Mouse (Mus musculus) splenic B cell, adult 2 months (primary cell): ENCODE data around the gene Farsb.

Experiments used
- DNase-seq: peaks from one replicate; pipeline ENCODE4 v3.0.0-alpha.2; 2011; ENCODE audit warnings: low read depth, low spot score
- H3K27me3 ChIP-seq: 2 replicates; pipeline ENCODE4 v1.6.1; 2012; ENCODE audit warnings: mild to moderate bottlenecking, low read length, moderate library complexity, mixed read lengths; ENCODE audit not compliant: control insufficient read depth, poor library complexity, insufficient read depth, severe bottlenecking
- H3K36me3 ChIP-seq: 2 replicates; pipeline ENCODE4 v1.6.1; 2012; ENCODE audit warnings: mild to moderate bottlenecking, low read length, moderate library complexity, mixed read lengths; ENCODE audit not compliant: control insufficient read depth, poor library complexity, insufficient read depth, severe bottlenecking

Farsb gene

GRCm38 (mm10) chr1:78373836-78374235, 114.9 kb downstream of the Farsb start:
- H3K27me3 ChIP-seq, result no peaks in the 10 kb centered on the region
- DNase-seq, result no peak
- H3K36me3 ChIP-seq, result no peaks in the 10 kb centered on the region

DNA sequence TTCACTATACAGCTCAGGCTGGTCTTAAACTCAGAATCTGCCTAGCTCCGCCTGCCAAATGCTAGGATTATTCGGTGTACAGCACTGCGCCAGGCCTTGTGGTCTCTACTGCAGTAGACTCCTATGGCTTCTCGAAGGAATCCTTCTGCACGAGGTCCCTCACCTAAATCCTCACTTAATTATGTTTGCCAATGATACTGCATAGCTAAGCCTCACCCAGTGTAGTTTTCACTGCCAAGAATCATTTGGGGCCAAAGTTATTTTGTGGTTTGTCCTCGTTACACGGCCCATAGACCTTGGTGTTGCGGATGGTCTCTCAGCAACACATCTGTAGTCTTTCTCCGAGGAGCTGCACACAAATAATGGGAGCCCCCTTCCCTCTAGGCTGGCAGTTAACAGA, 116.4 kb downstream of the Farsb start:
- DNase-seq, result no peak
- no peaks in the 10 kb centered on the region for H3K36me3 ChIP-seq
- H3K27me3 ChIP-seq, result no peaks in the 10 kb centered on the region

GRCm38 (mm10) chr1:78371569-78372236, 117.0 kb downstream of the Farsb start:
- no peak for DNase-seq
- Histone ChIP-seq H3K27me3 (no peaks in the 10 kb centered on the region), H3K36me3 (no peaks in the 10 kb centered on the region)

- Histone ChIP-seq H3K27me3 (no peaks in the 10 kb centered on the region), H3K36me3 (no peaks in the 10 kb centered on the region)
- no peak for DNase-seq
Measured at GRCm38 (mm10) chr1:78370121-78370520, 118.6 kb downstream of the Farsb start.
